Mouse (Mus musculus) central nervous system, embryonic 18 days (tissue): ENCODE measurements around the gene Olfr1326-ps1. TPM values are rescaled to one million over a fixed set of nuclear protein-coding genes. Genes with fewer than 3 reads are reported as not detected.

Experiments
- polyA plus RNA-seq: library from polyadenylated mRNA; depleted of rRNA; stranded (reverse); fragments of >200 nt; gene quantifications from 2 replicates; pipeline ENCODE4 v1.2.3, GENCODE M21; 2012; rRNA removed

Gene Olfr1326-ps1
- polyA plus RNA-seq: not detected in 2 replicates

DNA sequence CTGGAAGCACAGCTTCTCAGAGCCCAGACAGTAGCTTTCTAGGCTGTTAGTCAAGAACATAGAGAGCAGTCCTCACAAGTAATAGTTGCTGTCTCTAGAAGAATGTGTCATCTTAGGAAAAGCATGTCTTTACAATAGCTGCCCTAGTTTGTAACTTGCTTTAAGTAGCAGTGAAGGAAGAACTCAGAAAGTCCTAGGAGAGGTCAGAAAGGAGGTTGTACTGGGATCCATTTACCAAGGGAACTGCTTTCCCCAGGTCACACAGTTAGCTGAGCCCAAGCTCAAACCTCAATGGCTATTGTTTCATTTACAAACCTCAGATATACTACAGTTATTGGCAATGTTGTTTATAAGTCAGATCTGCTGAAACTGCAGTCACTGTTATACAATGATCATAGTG, at the start of gene Olfr1326-ps1:
Olfr1326-ps1 (minus strand) TSS at position 101 of the 400 bp plus-strand sequence.

DNA sequence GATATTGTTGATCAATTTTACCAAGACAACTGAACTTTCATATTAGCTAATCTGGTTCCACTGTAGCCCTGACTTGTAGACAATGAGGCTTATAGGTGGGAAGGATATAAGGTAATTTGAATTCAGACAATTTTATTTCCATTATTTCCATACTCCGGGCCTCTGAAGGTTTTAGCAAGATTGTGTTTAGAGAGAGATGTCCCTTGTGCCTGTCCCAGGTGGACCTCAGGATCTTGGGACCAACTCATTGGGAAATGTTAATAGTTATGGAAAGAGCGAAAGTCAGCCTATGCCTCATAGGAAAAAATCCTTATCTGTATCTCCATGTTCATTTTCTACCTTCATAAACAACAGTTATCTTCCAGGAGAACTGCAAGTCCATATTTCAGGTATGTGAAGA, 17.7 kb upstream of the Olfr1326-ps1 start, which contains the start of gene Olfr1325:
Olfr1325 (plus strand) TSS at position 301 of the 400 bp plus-strand sequence.

Other genes with a start within 250 kb of the Olfr1326-ps1 start
- 250 and 260 TPM in 2 replicates for gene Plxna3, start 245.8 kb downstream of the Olfr1326-ps1 start, polyA plus RNA-seq
- 77.0 and 82.1 TPM in 2 replicates for gene Lage3, start 221.3 kb downstream of the Olfr1326-ps1 start, polyA plus RNA-seq
- gene Ubl4a, start 201.7 kb downstream of the Olfr1326-ps1 start, polyA plus RNA-seq: 61.5 and 64.5 TPM in 2 replicates
- gene Slc10a3, start 201.5 kb downstream of the Olfr1326-ps1 start, polyA plus RNA-seq: 6.4 and 6.6 TPM in 2 replicates
- gene Fam3a, start 181.6 kb downstream of the Olfr1326-ps1 start, polyA plus RNA-seq: 30.3 and 32.6 TPM in 2 replicates
- gene Ikbkg, start 181.6 kb downstream of the Olfr1326-ps1 start, polyA plus RNA-seq: 15.4 and 16.3 TPM in 2 replicates
- gene G6pdx, start 145.7 kb downstream of the Olfr1326-ps1 start, polyA plus RNA-seq: 45.8 and 47.6 TPM in 2 replicates
- gene Gm6880, start 93.5 kb downstream of the Olfr1326-ps1 start, polyA plus RNA-seq: not detected in 2 replicates
- not detected in 2 replicates for gene Olfr1325, start 17.8 kb upstream of the Olfr1326-ps1 start, polyA plus RNA-seq
- 0.13 and 0.23 TPM in 2 replicates for gene Gm5640, start 70.7 kb upstream of the Olfr1326-ps1 start, polyA plus RNA-seq
- not detected in 2 replicates for gene Gm6890, start 166.0 kb upstream of the Olfr1326-ps1 start, polyA plus RNA-seq